In the genomic region with DNA sequence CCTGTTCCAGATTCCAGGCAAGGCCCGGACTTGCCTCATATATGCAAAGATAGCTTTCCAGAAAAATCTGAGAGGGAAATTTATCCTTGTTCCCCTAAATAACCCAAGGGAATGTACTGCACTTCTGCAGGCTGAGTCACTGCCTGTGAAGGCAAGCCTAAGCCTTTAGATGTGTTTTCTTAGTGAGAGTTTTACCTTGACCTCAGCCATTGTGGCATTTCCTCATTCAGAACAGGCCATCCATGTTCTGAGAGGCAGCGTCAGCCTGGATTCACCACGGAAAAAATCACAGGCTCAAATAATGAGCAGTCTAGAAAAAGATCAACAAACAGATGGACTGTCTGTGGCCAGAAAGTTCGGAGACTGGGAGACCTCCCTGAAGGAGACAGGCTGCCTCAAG, we compare ENCODE assay signal across 29 mouse cellular contexts.
DNase-seq lines count a peak whose midpoint lies in the region; ATAC-seq and TF ChIP-seq lines count a peak whose summit lies in the region.
"Had no signal": no experiment of that assay in that cellular context is flagged by ENCODE, and none has a peak within 500 bp of the region (broad histone marks: within the 10 kb centered on the region; RNA-seq: fewer than 3 reads in every experiment).

No protein-coding gene starts in this region.

- ATAC-seq in embryonic facial prominence, embryonic 14.5 days (ENCODE audit: low read depth), result no peak
- ATAC-seq in lung, embryonic 14.5 days (ENCODE audit: insufficient read depth), result no peak
- 0 out of 2 replicates have a peak, but pooled peaks have one; percentile 26 for ATAC-seq in stomach, postnatal 0 days (ENCODE audit: low FRiP score, low TSS enrichment)
- ATAC-seq in megakaryocyte progenitor cell, adult 5-6 weeks (replicated peaks; ENCODE audit: poor library complexity), result no peak
- ATAC-seq: CD4-positive, CD25-positive, alpha-beta regulatory T cell, adult 4 months; forebrain, embryonic 15.5 days; midbrain, embryonic 16.5 days had no signal

- H3K4me2 ChIP-seq in embryonic facial prominence, embryonic 14.5 days (ENCODE audit: low read depth, low read length), result no peak overlapping the region
- H3K4me2 ChIP-seq in lung, embryonic 14.5 days, result no peak overlapping the region
- H3K4me2 ChIP-seq in stomach, postnatal 0 days (replicated peaks; ENCODE audit: low read depth), result no peak overlapping the region
- H3K4me2 ChIP-seq: forebrain, embryonic 15.5 days; heart, embryonic 13.5 days; hindbrain, embryonic 14.5 days; midbrain, embryonic 11.5 days had no signal

- 0 out of 2 replicates have a peak, but pooled peaks cover 4% of the 10 kb centered on the region for H3K4me1 ChIP-seq in embryonic facial prominence, embryonic 14.5 days (ENCODE audit: control insufficient read depth, insufficient read depth, low read length)
- H3K4me1 ChIP-seq in embryonic facial prominence, embryonic 10.5 days, result peaks cover 19% of the 10 kb centered on the region
- H3K4me1 ChIP-seq in lung, embryonic 14.5 days (ENCODE audit: insufficient read depth), result peaks cover 19% of the 10 kb centered on the region; the same call in 1 of the 2 replicates
- H3K4me1 ChIP-seq in stomach, postnatal 0 days (replicated peaks; ENCODE audit: control insufficient read depth, insufficient read depth), result no peaks in the 10 kb centered on the region
- H3K4me1 ChIP-seq: forebrain, embryonic 15.5 days had no signal

- no peaks in the 10 kb centered on the region for H3K9me3 ChIP-seq in embryonic facial prominence, embryonic 14.5 days (ENCODE audit: control insufficient read depth, low read length)
- no peaks in the 10 kb centered on the region for H3K9me3 ChIP-seq in embryonic facial prominence, embryonic 10.5 days
- no peaks in the 10 kb centered on the region for H3K9me3 ChIP-seq in lung, embryonic 14.5 days (ENCODE audit: low read depth, low read length)
- H3K9me3 ChIP-seq in stomach, postnatal 0 days (ENCODE audit: control insufficient read depth, low read length), result no peaks in the 10 kb centered on the region
- H3K9me3 ChIP-seq: forebrain, embryonic 10.5 days; forebrain, embryonic 15.5 days; heart, embryonic 13.5 days had no signal

- no peaks in the 10 kb centered on the region for H3K36me3 ChIP-seq in embryonic facial prominence, embryonic 14.5 days (ENCODE audit: control insufficient read depth, insufficient read depth, low read length)
- no peaks in the 10 kb centered on the region for H3K36me3 ChIP-seq in embryonic facial prominence, embryonic 10.5 days (replicated peaks)
- H3K36me3 ChIP-seq in lung, embryonic 14.5 days (ENCODE audit: insufficient read depth), result no peaks in the 10 kb centered on the region
- no peaks in the 10 kb centered on the region for H3K36me3 ChIP-seq in stomach, postnatal 0 days (ENCODE audit: control insufficient read depth, insufficient read depth, low read length)
- H3K36me3 ChIP-seq: forebrain, embryonic 10.5 days; forebrain, embryonic 15.5 days; heart, embryonic 13.5 days had no signal

- H3K27me3 ChIP-seq in embryonic facial prominence, embryonic 14.5 days (replicated peaks; ENCODE audit: control insufficient read depth, insufficient read depth, low read length), result no peaks in the 10 kb centered on the region
- H3K27me3 ChIP-seq in embryonic facial prominence, embryonic 10.5 days (replicated peaks; ENCODE audit: low read depth, poor library complexity, severe bottlenecking), result peaks cover 22% of the 10 kb centered on the region
- no peaks in the 10 kb centered on the region for H3K27me3 ChIP-seq in lung, embryonic 14.5 days (ENCODE audit: insufficient read depth, low read length)
- no peaks in the 10 kb centered on the region for H3K27me3 ChIP-seq in stomach, postnatal 0 days (ENCODE audit: control insufficient read depth, insufficient read depth, low read length)
- H3K27me3 ChIP-seq: forebrain, embryonic 15.5 days; heart, embryonic 13.5 days had no signal

- DNase-seq in embryonic facial prominence, embryonic 14.5 days (ENCODE audit: low spot score), result peak; percentile 26
- DNase-seq in embryonic facial prominence, embryonic 10.5 days (ENCODE audit: low spot score), result no peak
- peak; percentile 34 for DNase-seq in lung, embryonic 14.5 days
- no peak for DNase-seq in lung, postnatal 36 days
- DNase-seq in adrenal gland, postnatal 14 days, result peak; percentile 41
- DNase-seq in stomach, postnatal 0 days (ENCODE audit: low spot score), result no peak
- DNase-seq in right cerebral cortex, postnatal 4 days, result no peak
- DNase-seq: cerebellum, adult 2 months; cerebellum, postnatal 14 days; heart, adult 2 months; heart, postnatal 10 days; kidney, postnatal 36 days; lung, adult 2 months; lung, postnatal 14 days; right cerebral cortex, postnatal 25 days; spleen, adult 18-20 months; thymus, adult 2 months; thymus, postnatal 4 days had no signal

- no peak overlapping the region for H3K27ac ChIP-seq in embryonic facial prominence, embryonic 14.5 days (replicated peaks; ENCODE audit: low read depth, low read length)
- H3K27ac ChIP-seq in embryonic facial prominence, embryonic 10.5 days (replicated peaks), result no peak overlapping the region
- no peak overlapping the region; the same call in 1 of the 2 replicates for H3K27ac ChIP-seq in lung, embryonic 14.5 days (ENCODE audit: low read depth)
- no peak overlapping the region for H3K27ac ChIP-seq in stomach, postnatal 0 days (replicated peaks)
- H3K27ac ChIP-seq: forebrain, embryonic 10.5 days; forebrain, embryonic 15.5 days; heart, adult 2 months; heart, embryonic 13.5 days; hindbrain, embryonic 14.5 days; layer of hippocampus, adult 2 months; left cerebral cortex, adult 2 months; liver, embryonic 14.5 days had no signal

- no peak for TF ChIP-seq EP300 in stomach, postnatal 0 days (optimal IDR thresholded peaks at IDR 0.05)

- H3K9ac ChIP-seq in embryonic facial prominence, embryonic 14.5 days (ENCODE audit: low read depth, low read length), result no peak overlapping the region
- H3K9ac ChIP-seq in lung, embryonic 14.5 days, result no peak overlapping the region
- H3K9ac ChIP-seq in stomach, postnatal 0 days (ENCODE audit: low read length), result no peak overlapping the region
- H3K9ac ChIP-seq: forebrain, embryonic 15.5 days; heart, embryonic 13.5 days; hindbrain, embryonic 14.5 days; liver, embryonic 14.5 days had no signal

- TF ChIP-seq CTCF in lung, embryonic 14.5 days (IDR thresholded peaks at IDR 0.05; ENCODE audit: low read depth), result no peak
- no peak for TF ChIP-seq CTCF in stomach, postnatal 0 days (IDR thresholded peaks at IDR 0.05; ENCODE audit: low read depth)

- no peak overlapping the region for H3K4me3 ChIP-seq in embryonic facial prominence, embryonic 14.5 days (ENCODE audit: low read depth, low read length)
- no peak overlapping the region for H3K4me3 ChIP-seq in embryonic facial prominence, embryonic 10.5 days
- H3K4me3 ChIP-seq in lung, embryonic 14.5 days (ENCODE audit: low read depth, low read length), result no peak overlapping the region
- H3K4me3 ChIP-seq in stomach, postnatal 0 days (ENCODE audit: low read depth, low read length), result no peak overlapping the region
- H3K4me3 ChIP-seq: forebrain, embryonic 10.5 days; forebrain, embryonic 15.5 days; heart, adult 2 months; heart, embryonic 13.5 days; layer of hippocampus, adult 2 months; left cerebral cortex, adult 2 months had no signal

- 46% methylated on average over 4 of the region's 4 CpGs for WGBS in embryonic facial prominence, embryonic 14.5 days
- 67% methylated on average over 4 of the region's 4 CpGs for WGBS in embryonic facial prominence, embryonic 10.5 days
- WGBS in lung, embryonic 14.5 days, result 34% methylated on average over 4 of the region's 4 CpGs
- WGBS in stomach, postnatal 0 days, result 30% methylated on average over 4 of the region's 4 CpGs

Comparison
In these comparisons a context has a peak if more than half of its experiments do, and no peak if none do; other contexts are left out.
1. DNase-seq: peak in embryonic facial prominence, embryonic 14.5 days (single experiment), lung, embryonic 14.5 days (single experiment) and adrenal gland, postnatal 14 days (single experiment); none in embryonic facial prominence, embryonic 10.5 days (single experiment), lung, postnatal 36 days (single experiment), stomach, postnatal 0 days (single experiment) and right cerebral cortex, postnatal 4 days (single experiment).